Mouse (Mus musculus): ENCODE data around the gene Rbm20. TPM values are rescaled to one million over a fixed set of nuclear protein-coding genes. Genes with fewer than 3 reads are reported as not detected.
A peak's percentile ranks its signal among the peaks of the same experiment; 100 is the strongest.

The Rbm20 gene
- total and polyA plus RNA-seq, 3 experiments, result 0.05 to 0.56 (median 0.08) TPM

DNA sequence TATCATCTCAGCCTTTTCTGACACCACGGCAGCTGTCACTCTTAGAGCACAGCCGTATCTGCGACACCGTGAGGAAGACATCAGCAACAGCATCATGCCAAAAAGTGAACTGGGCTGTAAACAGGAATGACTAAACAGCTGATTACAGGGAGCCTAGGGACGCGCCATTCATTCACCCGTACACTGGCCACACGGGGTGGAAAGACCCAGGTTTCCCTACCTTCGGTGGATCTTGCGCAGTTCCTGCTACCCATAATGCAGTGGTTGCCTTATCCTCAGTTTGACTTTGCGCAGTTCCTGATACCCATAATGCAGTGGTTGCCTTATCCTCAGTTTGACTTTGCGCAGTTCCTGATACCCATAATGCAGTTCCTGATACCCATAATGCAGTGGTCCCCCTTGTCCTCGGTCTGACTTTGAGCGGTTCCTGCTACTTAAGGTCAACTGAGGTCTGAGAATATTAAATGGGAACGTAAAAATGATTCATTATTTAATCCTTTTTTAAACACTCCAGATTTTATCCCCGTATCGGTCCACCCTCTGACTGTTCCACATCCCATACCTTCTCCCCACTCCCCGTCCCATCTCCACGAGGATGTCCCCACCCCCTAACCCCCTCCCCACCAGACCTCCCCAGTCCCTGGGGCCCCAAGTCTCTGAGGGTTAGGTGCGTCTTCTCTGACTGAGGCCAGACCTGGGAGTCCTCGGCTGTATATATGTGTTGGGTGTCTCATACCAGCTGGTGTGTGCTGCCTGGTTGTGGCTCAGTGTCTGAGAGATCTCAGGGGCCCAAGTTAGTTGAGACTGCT lies 148.0 kb downstream of the Rbm20 start:
- dilution Hi-C loops (cut with MboI; ENCODE audit: extremely low pct_ligation_motif_present, extremely low pct_unique_long_range_greater_than_20kb, low sequenced_read_pairs) (no loop called here), in situ Hi-C loops (cut with MboI; ENCODE audit: low pct_ligation_motif_present, low pct_unique_long_range_greater_than_20kb, low sequenced_read_pairs) (no loop called here)
- Histone ChIP-seq H3K27ac (ENCODE audit: insufficient read depth, low read depth) (peak overlapping the region; percentile 22; the same call in 1 of the 2 replicates), H3K79me2 (replicated peaks; ENCODE audit: control insufficient read depth, extremely low read depth, insufficient read depth, poor library complexity, severe bottlenecking) (no peaks in the 10 kb centered on the region), H3K4me3 (replicated peaks in 1 of 3; ENCODE audit: low read depth in 2 of 3, low read length in 2 of 3, poor library complexity in 1 of 3) (peak overlapping the region in 2 of 3 experiments; percentile 56 to 60), H3K27me3 (replicated peaks) (no peaks in the 10 kb centered on the region), H3K9me3 (replicated peaks; ENCODE audit: low read length) (no peaks in the 10 kb centered on the region), H3K4me1 (ENCODE audit: control insufficient read depth in 1 of 2, insufficient read depth in 2 of 2) (no peaks in the 10 kb centered on the region), H3K9ac (ENCODE audit: insufficient read depth, low read depth) (peak overlapping the region; percentile 80), H3K4me2 (ENCODE audit: insufficient read depth, low read depth, poor library complexity, severe bottlenecking) (peak overlapping the region; percentile 50; the same call in 1 of the 2 replicates), H3K36me3 (replicated peaks in 1 of 2; ENCODE audit: control insufficient read depth in 1 of 2, insufficient read depth in 1 of 2, low read length in 1 of 2) (no peaks in the 10 kb centered on the region)
- DNase-seq (ENCODE audit: extremely low read depth), result no peak
- TF ChIP-seq ZKSCAN1 (IDR thresholded peaks at IDR 0.05; ENCODE audit: borderline replicate concordance, low read depth, low read length), result no peak
- TF ChIP-seq RAD21 (IDR thresholded peaks at IDR 0.05; ENCODE audit: low read depth, low read length), result no peak; the same call in 1 of the 2 replicates
- peak; percentile 62 for TF ChIP-seq TCF12 (IDR thresholded peaks at IDR 0.05; ENCODE audit: low read depth, low read length)
- no peak for TF ChIP-seq ZMIZ1 (IDR thresholded peaks at IDR 0.05; ENCODE audit: low read depth, low read length)
- peak; percentile 15; the same call in 1 of the 2 replicates for TF ChIP-seq SMC3 (IDR thresholded peaks at IDR 0.05; ENCODE audit: low read depth, low read length)
- no peak for TF ChIP-seq E2F4 (IDR thresholded peaks at IDR 0.05; ENCODE audit: insufficient replicate concordance, low read depth, low read length)
- no peak for TF ChIP-seq ZC3H11A (IDR thresholded peaks at IDR 0.05; ENCODE audit: low read depth, low read length)
- no peak for TF ChIP-seq MAFK (IDR thresholded peaks at IDR 0.05; ENCODE audit: insufficient replicate concordance, low read length)
- TF ChIP-seq MEF2A (IDR thresholded peaks at IDR 0.05; ENCODE audit: borderline replicate concordance, low read depth, low read length), result peak; percentile 43; the same call in 1 of the 2 replicates
- TF ChIP-seq BHLHE40 (IDR thresholded peaks at IDR 0.05; ENCODE audit: low read depth, low read length), result no peak
- TF ChIP-seq MAX (IDR thresholded peaks at IDR 0.05; ENCODE audit: low read length), result peak; percentile 46; the same call in 1 of the 2 replicates
- TF ChIP-seq IRF4 (IDR thresholded peaks at IDR 0.05; ENCODE audit: low read depth, low read length), result peak; percentile 41; the same call in 1 of the 2 replicates
- TF ChIP-seq USF2 (conservative IDR thresholded peaks at IDR 0.05; ENCODE audit: low read depth, low read length), result no peak
- TF ChIP-seq POLR2AphosphoS2 (IDR thresholded peaks at IDR 0.05; ENCODE audit: low read depth, low read length), result no peak
- TF ChIP-seq EP300 (IDR thresholded peaks at IDR 0.05; ENCODE audit: low read length), result no peak
- no peak for TF ChIP-seq GABPA (IDR thresholded peaks at IDR 0.05; ENCODE audit: insufficient replicate concordance, low read depth, low read length)
- no peak for TF ChIP-seq JUN (IDR thresholded peaks at IDR 0.05; ENCODE audit: insufficient read depth, low read depth, low read length)
- no peak for TF ChIP-seq MAZ (IDR thresholded peaks at IDR 0.05; ENCODE audit: low read depth, low read length)
- TF ChIP-seq CHD2 (IDR thresholded peaks at IDR 0.05; ENCODE audit: low read length), result no peak
- TF ChIP-seq NELFE (IDR thresholded peaks at IDR 0.05; ENCODE audit: low read depth, low read length), result peak; percentile 53; the same call in 1 of the 2 replicates
- TF ChIP-seq MYC (IDR thresholded peaks at IDR 0.05; ENCODE audit: low read depth, low read length), result 0 out of 2 replicates have a peak, but pooled peaks have one; percentile 49
- TF ChIP-seq CHD1 (IDR thresholded peaks at IDR 0.05; ENCODE audit: low read depth, low read length), result no peak
- TF ChIP-seq KAT2A (IDR thresholded peaks at IDR 0.05; ENCODE audit: insufficient replicate concordance, low read length), result peak; percentile 78; the same call in 1 of the 2 replicates
- TF ChIP-seq ETS1 (conservative IDR thresholded peaks at IDR 0.05; ENCODE audit: low read depth, low read length), result peak; percentile 53; the same call in 1 of the 2 replicates
- no peak for TF ChIP-seq UBTF (IDR thresholded peaks at IDR 0.05; ENCODE audit: low read depth, low read length)
- no peak for TF ChIP-seq ZNF384 (IDR thresholded peaks at IDR 0.05; ENCODE audit: low read depth, low read length)
- 0 out of 4 replicates have a peak, but pooled peaks of 1 of the 2 experiments have one; percentile 9 for TF ChIP-seq CTCF (conservative IDR thresholded peaks at IDR 0.05 in 1 of 2, IDR thresholded peaks at IDR 0.05 in 1 of 2; ENCODE audit: low read depth in 2 of 2, low read length in 2 of 2)
- 0 out of 2 replicates have a peak, but pooled peaks have one; percentile 22 for TF ChIP-seq MXI1 (IDR thresholded peaks at IDR 0.05; ENCODE audit: low read depth, low read length)
- peak; percentile 77 for TF ChIP-seq SIN3A (IDR thresholded peaks at IDR 0.05; ENCODE audit: low read length)
- TF ChIP-seq ELF1 (IDR thresholded peaks at IDR 0.05; ENCODE audit: low read depth, low read length), result peak; percentile 96
- TF ChIP-seq HCFC1 (IDR thresholded peaks at IDR 0.05; ENCODE audit: low read depth, low read length), result peak; percentile 85
- TF ChIP-seq RCOR1 (conservative IDR thresholded peaks at IDR 0.05; ENCODE audit: low read depth, low read length), result no peak
- no peak for TF ChIP-seq USF1 (IDR thresholded peaks at IDR 0.05; ENCODE audit: low read depth, low read length)
- no peak for TF ChIP-seq JUND (conservative IDR thresholded peaks at IDR 0.05; ENCODE audit: low read depth, low read length)
- TF ChIP-seq POLR2A (IDR thresholded peaks at IDR 0.05; ENCODE audit: low read depth, low read length), result peak; percentile 70
- peak; percentile 74 for TF ChIP-seq NRF1 (IDR thresholded peaks at IDR 0.05; ENCODE audit: low read depth, low read length)
- TF ChIP-seq TBP (conservative IDR thresholded peaks at IDR 0.05; ENCODE audit: low read depth, low read length), result peak; percentile 67; the same call in 1 of the 2 replicates
- TF ChIP-seq PAX5 (IDR thresholded peaks at IDR 0.05; ENCODE audit: low read length), result no peak

Measured in CH12.LX (cell line).